Mouse (Mus musculus): ENCODE measurements around the gene Tex33. TPM values are rescaled to one million over a fixed set of nuclear protein-coding genes. Genes with fewer than 3 reads are reported as not detected.

Gene Tex33
- polyA plus RNA-seq, 1 experiment from 2014 or later = not detected

- Histone ChIP-seq H3K4me3 (ENCODE audit: low read depth, low read length) (no peak overlapping the region), H3K9me3 (ENCODE audit: control insufficient read depth, low read length) (no peaks in the 10 kb centered on the region), H3K27ac (replicated peaks; ENCODE audit: low read depth, low read length) (no peak overlapping the region), H3K9ac (ENCODE audit: low read depth, low read length) (no peak overlapping the region), H3K4me2 (ENCODE audit: low read depth, low read length) (no peak overlapping the region), H3K4me1 (ENCODE audit: control insufficient read depth, insufficient read depth, low read length) (no peaks in the 10 kb centered on the region), H3K27me3 (replicated peaks; ENCODE audit: control insufficient read depth, insufficient read depth, low read length) (no peaks in the 10 kb centered on the region), H3K36me3 (ENCODE audit: control insufficient read depth, insufficient read depth, low read length) (no peaks in the 10 kb centered on the region)
- ATAC-seq (ENCODE audit: low read depth) = no peak
- DNase-seq (ENCODE audit: low spot score) = no peak
- 76% methylated on average over 3 of the region's 3 CpGs for WGBS
Observed at GRCm38 (mm10) chr15:78390855-78391254, 4.9 kb downstream of the Tex33 start.

GRCm38 (mm10) chr15:78385564-78385963, 10.1 kb downstream of the Tex33 start:
- Histone ChIP-seq H3K36me3 (ENCODE audit: control insufficient read depth, insufficient read depth, low read length) (no peaks in the 10 kb centered on the region), H3K27ac (replicated peaks; ENCODE audit: low read depth, low read length) (no peak overlapping the region), H3K27me3 (replicated peaks; ENCODE audit: control insufficient read depth, insufficient read depth, low read length) (no peaks in the 10 kb centered on the region), H3K4me3 (ENCODE audit: low read depth, low read length) (no peak overlapping the region), H3K4me1 (ENCODE audit: control insufficient read depth, insufficient read depth, low read length) (no peaks in the 10 kb centered on the region), H3K4me2 (ENCODE audit: low read depth, low read length) (no peak overlapping the region), H3K9ac (ENCODE audit: low read depth, low read length) (no peak overlapping the region), H3K9me3 (ENCODE audit: control insufficient read depth, low read length) (no peaks in the 10 kb centered on the region)
- DNase-seq (ENCODE audit: low spot score) (no peak), ATAC-seq (ENCODE audit: low read depth) (no peak)
- 79% methylated on average over 1 of the region's 1 CpGs for WGBS

- WGBS = 49% methylated on average over 7 of the region's 7 CpGs
- DNase-seq (ENCODE audit: low spot score) = no peak
- H3K4me2 ChIP-seq (ENCODE audit: low read depth, low read length) = no peak overlapping the region
- H3K9me3 ChIP-seq (ENCODE audit: control insufficient read depth, low read length) = no peaks in the 10 kb centered on the region
- H3K9ac ChIP-seq (ENCODE audit: low read depth, low read length) = no peak overlapping the region
- no peak for ATAC-seq (ENCODE audit: low read depth)
- no peak overlapping the region for H3K4me3 ChIP-seq (ENCODE audit: low read depth, low read length)
- no peaks in the 10 kb centered on the region for H3K4me1 ChIP-seq (ENCODE audit: control insufficient read depth, insufficient read depth, low read length)
- no peaks in the 10 kb centered on the region for H3K27me3 ChIP-seq (replicated peaks; ENCODE audit: control insufficient read depth, insufficient read depth, low read length)
- peak overlapping the region; percentile 55 for H3K27ac ChIP-seq (replicated peaks; ENCODE audit: low read depth, low read length)
- H3K36me3 ChIP-seq (ENCODE audit: control insufficient read depth, insufficient read depth, low read length) = no peaks in the 10 kb centered on the region
Observed at GRCm38 (mm10) chr15:78384220-78385116, 11.2 kb downstream of the Tex33 start.

GRCm38 (mm10) chr15:78383450-78384219, 12.1 kb downstream of the Tex33 start:
- WGBS = 65% methylated on average over 11 of the region's 11 CpGs
- Histone ChIP-seq H3K9ac (ENCODE audit: low read depth, low read length) (no peak overlapping the region), H3K27me3 (replicated peaks; ENCODE audit: control insufficient read depth, insufficient read depth, low read length) (no peaks in the 10 kb centered on the region), H3K36me3 (ENCODE audit: control insufficient read depth, insufficient read depth, low read length) (no peaks in the 10 kb centered on the region), H3K9me3 (ENCODE audit: control insufficient read depth, low read length) (no peaks in the 10 kb centered on the region), H3K27ac (replicated peaks; ENCODE audit: low read depth, low read length) (peak overlapping the region; percentile 55), H3K4me2 (ENCODE audit: low read depth, low read length) (no peak overlapping the region), H3K4me1 (ENCODE audit: control insufficient read depth, insufficient read depth, low read length) (no peaks in the 10 kb centered on the region), H3K4me3 (ENCODE audit: low read depth, low read length) (no peak overlapping the region)
- DNase-seq (ENCODE audit: low spot score) (peak; percentile 48), ATAC-seq (ENCODE audit: low read depth) (peak; percentile 34; the same call in 1 of the 2 replicates)

GRCm38 (mm10) chr15:78382115-78382514, 13.6 kb downstream of the Tex33 start:
- no peaks in the 10 kb centered on the region for H3K27me3 ChIP-seq (replicated peaks; ENCODE audit: control insufficient read depth, insufficient read depth, low read length)
- DNase-seq (ENCODE audit: low spot score) = peak; percentile 58
- no peak overlapping the region for H3K4me2 ChIP-seq (ENCODE audit: low read depth, low read length)
- H3K9me3 ChIP-seq (ENCODE audit: control insufficient read depth, low read length) = no peaks in the 10 kb centered on the region
- H3K4me1 ChIP-seq (ENCODE audit: control insufficient read depth, insufficient read depth, low read length) = no peaks in the 10 kb centered on the region
- no peak overlapping the region for H3K27ac ChIP-seq (replicated peaks; ENCODE audit: low read depth, low read length)
- WGBS = 79% methylated on average over 4 of the region's 4 CpGs
- no peaks in the 10 kb centered on the region for H3K36me3 ChIP-seq (ENCODE audit: control insufficient read depth, insufficient read depth, low read length)
- ATAC-seq (ENCODE audit: low read depth) = peak; percentile 59; the same call in 1 of the 2 replicates
- no peak overlapping the region for H3K9ac ChIP-seq (ENCODE audit: low read depth, low read length)
- no peak overlapping the region for H3K4me3 ChIP-seq (ENCODE audit: low read depth, low read length)

GRCm38 (mm10) chr15:78380741-78381140, 15.0 kb downstream of the Tex33 start:
- Histone ChIP-seq H3K9me3 (ENCODE audit: control insufficient read depth, low read length) (no peaks in the 10 kb centered on the region), H3K4me3 (ENCODE audit: low read depth, low read length) (no peak overlapping the region), H3K27ac (replicated peaks; ENCODE audit: low read depth, low read length) (no peak overlapping the region), H3K4me1 (ENCODE audit: control insufficient read depth, insufficient read depth, low read length) (no peaks in the 10 kb centered on the region), H3K36me3 (ENCODE audit: control insufficient read depth, insufficient read depth, low read length) (no peaks in the 10 kb centered on the region), H3K27me3 (replicated peaks; ENCODE audit: control insufficient read depth, insufficient read depth, low read length) (no peaks in the 10 kb centered on the region), H3K9ac (ENCODE audit: low read depth, low read length) (no peak overlapping the region), H3K4me2 (ENCODE audit: low read depth, low read length) (no peak overlapping the region)
- DNase-seq (ENCODE audit: low spot score) = no peak
- WGBS = 70% methylated on average over 4 of the region's 4 CpGs
- ATAC-seq (ENCODE audit: low read depth) = no peak

- no peaks in the 10 kb centered on the region for H3K36me3 ChIP-seq (ENCODE audit: control insufficient read depth, insufficient read depth, low read length)
- 67% methylated on average over 2 of the region's 2 CpGs for WGBS
- H3K27ac ChIP-seq (replicated peaks; ENCODE audit: low read depth, low read length) = no peak overlapping the region
- H3K4me3 ChIP-seq (ENCODE audit: low read depth, low read length) = no peak overlapping the region
- no peak for ATAC-seq (ENCODE audit: low read depth)
- no peaks in the 10 kb centered on the region for H3K4me1 ChIP-seq (ENCODE audit: control insufficient read depth, insufficient read depth, low read length)
- no peaks in the 10 kb centered on the region for H3K27me3 ChIP-seq (replicated peaks; ENCODE audit: control insufficient read depth, insufficient read depth, low read length)
- H3K9me3 ChIP-seq (ENCODE audit: control insufficient read depth, low read length) = no peaks in the 10 kb centered on the region
- DNase-seq (ENCODE audit: low spot score) = no peak
- H3K9ac ChIP-seq (ENCODE audit: low read depth, low read length) = no peak overlapping the region
- H3K4me2 ChIP-seq (ENCODE audit: low read depth, low read length) = no peak overlapping the region
Observed at GRCm38 (mm10) chr15:78380208-78380607, 15.5 kb downstream of the Tex33 start.

GRCm38 (mm10) chr15:78378556-78378955, 17.2 kb downstream of the Tex33 start:
- whole genome bisulfite sequencing = 82% methylated on average over 10 of the region's 10 CpGs

More at GRCm38 (mm10) chr15:78378556-78378955, 17.2 kb downstream of the Tex33 start:
- H3K27me3 ChIP-seq (replicated peaks; ENCODE audit: control insufficient read depth, insufficient read depth, low read length) = no peaks in the 10 kb centered on the region
- H3K27ac ChIP-seq (replicated peaks; ENCODE audit: low read depth, low read length) = no peak overlapping the region
- no peak overlapping the region for H3K4me2 ChIP-seq (ENCODE audit: low read depth, low read length)
- H3K4me3 ChIP-seq (ENCODE audit: low read depth, low read length) = no peak overlapping the region
- DNase-seq (ENCODE audit: low spot score) (no peak), ATAC-seq (ENCODE audit: low read depth) (no peak)
- H3K9me3 ChIP-seq (ENCODE audit: control insufficient read depth, low read length) = no peaks in the 10 kb centered on the region
- no peak overlapping the region for H3K9ac ChIP-seq (ENCODE audit: low read depth, low read length)
- no peaks in the 10 kb centered on the region for H3K36me3 ChIP-seq (ENCODE audit: control insufficient read depth, insufficient read depth, low read length)
- H3K4me1 ChIP-seq (ENCODE audit: control insufficient read depth, insufficient read depth, low read length) = no peaks in the 10 kb centered on the region
